Mouse (Mus musculus) midbrain, postnatal 0 days (tissue): Measurements from ENCODE around the gene Vat1. TPM values are rescaled to one million over a fixed set of nuclear protein-coding genes. Genes with fewer than 3 reads are reported as not detected.

Experiments used
- ATAC-seq: fragments of 200-750 bp; cut with Nextera tagmentation; 2 replicates; pipeline ENCODE4 v1.8.0; 2017; ENCODE audit warnings: moderate number of reproducible peaks, mild to moderate bottlenecking, moderate TSS enrichment, moderate library complexity; ENCODE audit not compliant: low FRiP score
- DNase-seq: peaks from one replicate; pipeline ENCODE4 v3.0.0-alpha.2; 2015; ENCODE audit warnings: low spot score
- H3K27ac ChIP-seq: fragments of 300-500 bp; sonication (generic); 2 replicates; pipeline ENCODE4 v1.5.1; 2014; ENCODE audit warnings: low read depth, mild to moderate bottlenecking, low read length, mixed read lengths
- H3K27me3 ChIP-seq: fragments of 300-500 bp; sonication (generic); 2 replicates; pipeline ENCODE4 v1.6.1; 2014; ENCODE audit warnings: low read length, control low read depth, mixed read lengths; ENCODE audit not compliant: insufficient read depth
- H3K36me3 ChIP-seq: fragments of 300-500 bp; sonication (generic); 2 replicates; pipeline ENCODE4 v1.6.1; 2014; ENCODE audit warnings: low read length, control low read depth, mixed read lengths; ENCODE audit not compliant: insufficient read depth
- H3K4me1 ChIP-seq: fragments of 300-500 bp; sonication (generic); 2 replicates; pipeline ENCODE4 v1.6.1; 2014; ENCODE audit warnings: mild to moderate bottlenecking, control low read depth, antibody characterized with exemption, low read length, mixed read lengths; ENCODE audit not compliant: insufficient read depth
- H3K4me2 ChIP-seq: fragments of 300-500 bp; sonication (generic); 2 replicates; pipeline ENCODE4 v1.6.1; 2014; ENCODE audit warnings: low read depth, mild to moderate bottlenecking, low read length, mixed read lengths; ENCODE audit not compliant: poor library complexity, severe bottlenecking
- H3K4me3 ChIP-seq: fragments of 300-500 bp; sonication (generic); 2 replicates; pipeline ENCODE4 v1.5.1; 2014; ENCODE audit warnings: low read depth, mild to moderate bottlenecking, low read length, moderate library complexity
- H3K9ac ChIP-seq: fragments of 300-500 bp; sonication (generic); replicated peaks from 2 replicates; pipeline ENCODE4 v1.6.1; 2014; ENCODE audit warnings: mild to moderate bottlenecking, low read length, moderate library complexity, mixed read lengths; ENCODE audit not compliant: poor library complexity, severe bottlenecking
- H3K9me3 ChIP-seq: fragments of 300-500 bp; sonication (generic); 2 replicates; pipeline ENCODE4 v1.6.1; 2016; ENCODE audit warnings: low read length, control low read depth
- CTCF ChIP-seq: IDR thresholded peaks from 2 replicates; pipeline ENCODE4 v1.5.1; 2016; ENCODE audit warnings: antibody characterized with exemption, mild to moderate bottlenecking
- WGBS: fragments of 180-500 bp; shearing (Covaris S2); extraction: QIAGEN DNeasy Blood & Tissue Kit; methylation state at CpG from one replicate; pipeline ENCODE4 v1.1.7; 2014; 5-methylcytosine and 5-hydroxymethylcytosine counted together
- polyA plus RNA-seq: library from polyadenylated mRNA; unstranded; fragments of >200 nt; fragmentation: Nextera tagmentation; extraction: Ambion mirVana; gene quantifications from 2 replicates; pipeline ENCODE4 v1.2.1, GENCODE M21; 2015
- total RNA-seq: library from RNA; depleted of rRNA; stranded (reverse); fragments of >200 nt; gene quantifications from 2 replicates; pipeline ENCODE4 v1.2.3, GENCODE M21; 2014

Gene Vat1
- total and polyA plus RNA-seq, 2 experiments from 2014 or later, result 143 to 334 TPM

DNA sequence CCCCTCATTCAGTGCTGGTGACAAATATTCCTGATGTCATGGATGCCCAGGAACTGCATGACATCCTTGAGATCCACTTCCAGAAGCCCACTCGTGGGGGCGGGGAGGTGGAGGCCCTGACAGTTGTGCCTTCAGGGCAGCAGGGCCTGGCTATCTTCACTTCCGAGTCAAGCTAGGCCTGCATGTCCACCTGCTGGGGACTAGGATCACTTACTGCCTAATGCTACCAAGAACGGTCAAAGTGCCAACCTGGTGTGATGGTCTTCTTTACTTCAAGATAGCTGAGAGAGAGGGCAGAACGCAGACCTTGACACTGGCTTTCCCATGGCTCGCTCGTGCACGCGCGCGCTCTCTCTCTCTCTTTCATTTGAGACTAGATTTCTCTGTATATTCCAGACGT lies 7.8 kb downstream of the Vat1 start:
- Histone ChIP-seq H3K36me3 (peaks cover 42% of the 10 kb centered on the region), H3K27me3 (no peaks in the 10 kb centered on the region), H3K4me3 (no peak overlapping the region), H3K9ac (no peak overlapping the region), H3K9me3 (no peaks in the 10 kb centered on the region), H3K27ac (no peak overlapping the region), H3K4me1 (peaks cover 7% of the 10 kb centered on the region), H3K4me2 (no peak overlapping the region)
- 86% methylated on average over 12 of the region's 12 CpGs for WGBS
- ATAC-seq (no peak), DNase-seq (no peak)
- TF ChIP-seq CTCF, result no peak

DNA sequence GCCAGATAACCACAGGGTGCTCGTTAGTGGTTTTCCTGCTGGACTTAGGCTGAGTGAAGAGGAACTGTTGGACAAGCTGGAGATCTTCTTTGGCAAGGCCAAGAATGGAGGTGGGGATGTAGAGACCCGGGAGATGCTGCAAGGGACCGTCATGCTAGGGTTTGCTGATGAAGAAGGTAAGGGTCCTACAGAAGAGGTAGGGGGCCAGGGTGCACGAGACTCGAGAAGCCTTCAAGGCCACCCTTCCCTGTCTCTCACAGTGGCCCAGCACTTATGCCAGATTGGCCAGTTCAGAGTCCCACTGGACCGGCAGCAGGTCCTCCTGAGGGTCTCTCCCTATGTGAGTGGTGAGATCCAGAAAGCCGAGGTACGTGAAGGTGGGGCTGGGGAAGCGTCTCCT lies 8.4 kb downstream of the Vat1 start:
- H3K36me3 ChIP-seq, result peaks cover 40% of the 10 kb centered on the region
- H3K9ac ChIP-seq, result no peak overlapping the region
- 0 out of 2 replicates have a peak, but pooled peaks cover 2% of the 10 kb centered on the region for H3K4me1 ChIP-seq
- no peaks in the 10 kb centered on the region for H3K27me3 ChIP-seq
- H3K9me3 ChIP-seq, result no peaks in the 10 kb centered on the region
- no peak overlapping the region for H3K27ac ChIP-seq
- no peak for TF ChIP-seq CTCF
- ATAC-seq (no peak), DNase-seq (no peak)
- WGBS, result 92% methylated on average over 9 of the region's 9 CpGs
- H3K4me3 ChIP-seq, result no peak overlapping the region
- no peak overlapping the region for H3K4me2 ChIP-seq

DNA sequence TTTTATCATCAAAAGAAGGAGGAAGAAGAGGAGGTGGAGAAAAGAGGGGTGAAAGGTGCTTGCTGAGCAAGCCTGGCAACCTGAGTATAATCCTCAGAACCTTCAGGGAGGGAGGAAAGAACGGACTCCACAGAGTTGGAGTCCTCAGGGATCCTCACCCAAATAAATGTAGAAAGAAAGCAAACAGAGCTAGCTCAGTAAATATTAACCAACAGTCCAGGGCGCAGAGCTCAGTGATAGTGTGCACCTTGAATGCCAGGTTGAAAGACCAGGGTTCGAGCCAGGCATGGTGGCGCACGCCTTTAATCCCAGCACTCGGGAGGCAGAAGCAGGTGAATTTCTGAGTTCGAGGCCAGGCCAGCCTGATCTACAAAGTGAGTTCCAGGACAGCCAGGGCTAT lies 10.4 kb downstream of the Vat1 start:
- peaks cover 31% of the 10 kb centered on the region for H3K36me3 ChIP-seq
- ATAC-seq, result no peak
- WGBS, result 88% methylated on average over 7 of the region's 7 CpGs
- no peak overlapping the region for H3K9ac ChIP-seq
- H3K9me3 ChIP-seq, result no peaks in the 10 kb centered on the region
- no peak for DNase-seq
- no peak for TF ChIP-seq CTCF
- H3K4me2 ChIP-seq, result no peak overlapping the region
- no peak overlapping the region for H3K27ac ChIP-seq
- no peaks in the 10 kb centered on the region for H3K4me1 ChIP-seq
- H3K4me3 ChIP-seq, result no peak overlapping the region
- H3K27me3 ChIP-seq, result no peaks in the 10 kb centered on the region

DNA sequence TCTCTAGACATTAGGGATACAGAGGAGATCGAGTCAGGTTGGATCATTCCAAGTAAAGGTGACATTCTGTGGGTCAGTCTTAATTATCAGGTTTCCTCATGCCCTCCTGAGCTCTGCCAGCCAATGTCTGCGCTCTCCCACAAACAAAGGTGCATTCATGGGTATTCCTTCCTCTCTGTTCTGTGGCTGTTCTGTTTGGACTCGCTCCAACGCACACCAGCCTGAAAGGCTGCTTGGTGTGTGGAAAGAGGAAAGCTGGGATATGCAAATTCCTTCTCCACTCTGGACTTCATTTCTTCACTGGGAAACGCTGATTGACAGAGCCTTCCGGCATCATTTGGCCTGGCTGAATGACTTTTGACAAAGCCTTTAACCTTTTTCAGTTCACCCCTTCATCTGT lies 11.3 kb downstream of the Vat1 start:
- ATAC-seq, result no peak
- peak; percentile 61 for DNase-seq
- no peak overlapping the region for H3K27ac ChIP-seq

DNA sequence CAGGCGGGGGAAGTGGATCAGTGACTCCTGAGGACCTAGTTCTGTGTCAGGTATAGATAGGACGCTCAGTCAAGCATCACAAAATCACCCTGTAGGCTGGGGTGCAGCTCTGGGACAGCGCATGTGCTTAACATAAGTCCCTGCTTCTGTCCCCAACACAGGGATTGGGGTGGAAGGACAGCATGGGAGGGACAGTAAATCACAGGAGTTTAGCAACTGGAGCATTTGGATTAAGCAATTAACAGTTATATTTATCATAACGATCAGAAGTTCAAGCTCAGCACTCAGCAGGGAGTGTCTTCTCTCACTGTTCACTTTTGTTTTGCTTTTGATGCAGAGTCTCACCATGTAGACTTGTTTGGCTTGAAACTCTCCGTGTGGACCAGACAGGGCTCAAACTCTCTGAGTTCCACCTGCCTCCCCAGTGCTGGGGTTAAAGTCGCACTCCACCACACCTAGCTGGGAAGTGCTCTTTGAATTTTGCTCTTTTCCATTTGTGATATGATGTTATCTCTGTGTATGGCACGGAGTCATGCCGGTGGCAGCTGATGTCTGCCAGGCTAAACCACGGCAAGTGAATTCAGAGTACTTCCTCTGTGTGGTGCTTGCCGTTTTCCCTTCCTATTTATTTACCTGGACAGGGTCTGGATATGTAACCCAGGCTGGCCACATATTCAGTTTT lies 13.8 kb downstream of the Vat1 start:
- Histone ChIP-seq H3K4me2 (no peak overlapping the region), H3K36me3 (no peaks in the 10 kb centered on the region; the same call in 1 of the 2 replicates), H3K4me1 (no peaks in the 10 kb centered on the region), H3K4me3 (no peak overlapping the region), H3K27me3 (no peaks in the 10 kb centered on the region), H3K9ac (no peak overlapping the region), H3K27ac (no peak overlapping the region), H3K9me3 (no peaks in the 10 kb centered on the region)
- DNase-seq (no peak), ATAC-seq (no peak)
- WGBS, result 71% methylated on average over 10 of the region's 10 CpGs
- no peak for TF ChIP-seq CTCF

More for the DNA sequence above, 11.3 kb downstream of the Vat1 start:
- no peak overlapping the region for H3K4me3 ChIP-seq
- H3K4me2 ChIP-seq, result no peak overlapping the region
- whole genome bisulfite sequencing, result 30% methylated on average over 6 of the region's 6 CpGs
- no peak for TF ChIP-seq CTCF
- no peaks in the 10 kb centered on the region for H3K27me3 ChIP-seq
- no peaks in the 10 kb centered on the region for H3K4me1 ChIP-seq
- H3K9ac ChIP-seq, result no peak overlapping the region
- no peaks in the 10 kb centered on the region for H3K9me3 ChIP-seq
- H3K36me3 ChIP-seq, result peaks cover 21% of the 10 kb centered on the region

DNA sequence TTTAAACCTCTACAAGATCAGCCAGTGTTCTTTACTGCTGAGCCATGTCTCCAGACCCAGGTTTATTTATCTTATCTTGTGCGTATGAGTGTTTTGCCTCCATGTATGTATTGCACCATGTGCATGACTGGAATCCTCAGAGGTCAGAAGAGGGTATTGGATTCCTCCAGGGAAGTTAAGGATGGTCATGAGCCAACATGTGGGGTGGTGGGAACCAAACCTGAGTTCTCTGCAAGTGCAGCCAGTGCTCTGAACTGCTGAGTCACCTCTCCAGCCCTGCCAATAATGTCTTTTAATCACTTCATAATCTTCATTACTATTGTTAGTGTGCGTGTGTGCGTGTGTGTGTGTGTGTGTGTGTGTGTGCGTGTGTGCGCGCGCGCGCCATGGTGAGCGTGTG lies 14.5 kb downstream of the Vat1 start:
- no peaks in the 10 kb centered on the region for H3K9me3 ChIP-seq
- H3K27ac ChIP-seq, result no peak overlapping the region
- no peak overlapping the region for H3K9ac ChIP-seq
- DNase-seq (no peak), ATAC-seq (no peak)
- H3K36me3 ChIP-seq, result no peaks in the 10 kb centered on the region
- no peak for TF ChIP-seq CTCF
- 94% methylated on average over 10 of the region's 10 CpGs for WGBS
- no peaks in the 10 kb centered on the region for H3K4me1 ChIP-seq
- H3K4me2 ChIP-seq, result no peak overlapping the region
- no peak overlapping the region for H3K4me3 ChIP-seq
- H3K27me3 ChIP-seq, result no peaks in the 10 kb centered on the region
